Mouse (Mus musculus): ENCODE measurements around the gene Tmem217.

- TF ChIP-seq EP300 (IDR thresholded peaks at IDR 0.05; ENCODE audit: low read depth) = no peak
- no peak for TF ChIP-seq CTCF (IDR thresholded peaks at IDR 0.05; ENCODE audit: low read depth)
Observed at GRCm38 (mm10) chr17:29551019-29551418, 1.2 kb downstream of the Tmem217 start.

Measured in heart, postnatal 0 days (tissue).